Mouse (Mus musculus) frontal cortex, postnatal 25 days (tissue): ENCODE data around the gene Gm3182.
"Not testable (repeated sequence)": the region's sequence is repeated elsewhere in the genome, so short reads cannot be mapped to it uniquely, and the experiment has no call there.

ENCODE experiments used
- DNase-seq, 2 experiments: peaks; one replicate each; pipeline ENCODE4 v3.0.0; 2022; ENCODE audit warnings: low spot score in 2 of 2

Gene Gm3182

GRCm38 (mm10) chr14:4481445-4481844 lies at the start of gene Gm3182:
TSS of gene Gm3182 (plus strand) at chr14:4481745.
- not testable (repeated sequence) for DNase-seq

- not testable (repeated sequence) for DNase-seq
These were observed 17.9 kb downstream of the Gm3182 start for GRCm38 (mm10) chr14:4499425-4499824.
